Mouse (Mus musculus): Measurements from ENCODE around the gene Lsm3.

Gene Lsm3

GRCm38 (mm10) chr6:91551671-91552070 lies 35.9 kb downstream of the Lsm3 start:
- DNase-seq (ENCODE audit: extremely low read depth, low read depth), result no peak

GRCm38 (mm10) chr6:91552693-91553092 lies 37.0 kb downstream of the Lsm3 start:
- DNase-seq (ENCODE audit: extremely low read depth, low read depth), result no peak

GRCm38 (mm10) chr6:91558565-91558964 lies 42.8 kb downstream of the Lsm3 start:
- DNase-seq (ENCODE audit: extremely low read depth, low read depth), result no peak

- no peak for DNase-seq (ENCODE audit: extremely low read depth, low read depth)
Measured at GRCm38 (mm10) chr6:91559371-91559770, 43.6 kb downstream of the Lsm3 start.

GRCm38 (mm10) chr6:91560186-91560585 lies 44.5 kb downstream of the Lsm3 start:
- DNase-seq (ENCODE audit: extremely low read depth, low read depth), result no peak

- DNase-seq (ENCODE audit: extremely low read depth, low read depth), result no peak
Measured at GRCm38 (mm10) chr6:91563031-91563430, 47.3 kb downstream of the Lsm3 start.

GRCm38 (mm10) chr6:91566407-91566806 lies 50.7 kb downstream of the Lsm3 start:
- DNase-seq (ENCODE audit: extremely low read depth, low read depth), result no peak

Data from MEL-GATA-1-ER (cell line).